Mouse (Mus musculus) C2C12 (cell line): Measurements from ENCODE around the gene Elfn2. TPM values are rescaled to one million over a fixed set of nuclear protein-coding genes. Genes with fewer than 3 reads are reported as not detected.

Experiments
- H3K27me3 ChIP-seq: one replicate; pipeline ENCODE4 v1.6.1; 2011; ENCODE audit not compliant: control insufficient read depth, insufficient read depth, insufficient read length
- H3K36me3 ChIP-seq: one replicate; pipeline ENCODE4 v1.6.1; 2011; ENCODE audit not compliant: control insufficient read depth, insufficient read depth
- H3K4me3 ChIP-seq: one replicate; pipeline ENCODE4 v1.5.1; 2011; ENCODE audit warnings: mild to moderate bottlenecking, control low read depth; ENCODE audit not compliant: poor library complexity, insufficient read depth, severe bottlenecking
- H3K79me2 ChIP-seq: one replicate; pipeline ENCODE4 v1.6.1; 2011; ENCODE audit not compliant: control insufficient read depth, insufficient read depth
- H3K79me3 ChIP-seq: one replicate; pipeline ENCODE4 v1.6.1; 2011; ENCODE audit warnings: low read depth, control low read depth
- H3ac ChIP-seq: one replicate; pipeline ENCODE3; 2011; ENCODE audit warnings: low read depth; ENCODE audit not compliant: control insufficient read depth, insufficient read length
- CTCF ChIP-seq: IDR thresholded peaks from one replicate; pipeline ENCODE4 v1.5.1; 2011; ENCODE audit not compliant: control insufficient read depth, insufficient read depth, insufficient read length
- FOSL1 ChIP-seq: IDR thresholded peaks from one replicate; pipeline ENCODE4 v1.8.0; 2011; ENCODE audit warnings: mild to moderate bottlenecking, low read length; ENCODE audit not compliant: poor library complexity, insufficient read depth, severe bottlenecking
- MAX ChIP-seq: IDR thresholded peaks from one replicate; pipeline ENCODE4 v1.6.1; 2011; ENCODE audit warnings: mild to moderate bottlenecking, control low read depth
- MYOD1 ChIP-seq: IDR thresholded peaks from one replicate; pipeline ENCODE4 v1.6.1; 2011; ENCODE audit warnings: low read depth; ENCODE audit not compliant: control insufficient read depth, insufficient read length
- MYOG ChIP-seq: IDR thresholded peaks from one replicate; pipeline ENCODE4 v1.6.1; 2011; ENCODE audit not compliant: control insufficient read depth, insufficient read length; ENCODE audit errors: extremely low read depth
- USF1 ChIP-seq: IDR thresholded peaks from one replicate; pipeline ENCODE4 v1.6.1; 2011; ENCODE audit warnings: low read depth, mild to moderate bottlenecking, control low read depth, moderate library complexity
- polyA plus RNA-seq: library from polyadenylated mRNA; unstranded; fragments of >200 nt; fragmentation: generic; extraction: Trizol; gene quantifications from one replicate; pipeline ENCODE4 v1.2.1, GENCODE M21; 2012; ENCODE audit warnings: missing spikeins

The Elfn2 gene
- polyA plus RNA-seq, 1 experiment, result not detected

GRCm38 (mm10) chr15:78624431-78624950 lies 94.1 kb downstream of the Elfn2 start:
- no peaks in the 10 kb centered on the region for H3K79me2 ChIP-seq
- H3K36me3 ChIP-seq, result no peaks in the 10 kb centered on the region
- TF ChIP-seq USF1, result no peak
- TF ChIP-seq MAX, result peak; percentile 93
- no peak for TF ChIP-seq MYOD1
- peak; percentile 98 for TF ChIP-seq FOSL1

GRCm38 (mm10) chr15:78623426-78623825 lies 95.1 kb downstream of the Elfn2 start:
- H3K79me2 ChIP-seq, result no peaks in the 10 kb centered on the region
- no peak overlapping the region for H3ac ChIP-seq
- TF ChIP-seq FOSL1, result no peak
- no peak for TF ChIP-seq MYOG
- no peak for TF ChIP-seq MAX
- TF ChIP-seq CTCF, result peak; percentile 95
- no peaks in the 10 kb centered on the region for H3K36me3 ChIP-seq
- no peak overlapping the region for H3K4me3 ChIP-seq
- peaks cover 42% of the 10 kb centered on the region for H3K27me3 ChIP-seq
- no peaks in the 10 kb centered on the region for H3K79me3 ChIP-seq

More at GRCm38 (mm10) chr15:78624431-78624950, 94.1 kb downstream of the Elfn2 start:
- Histone ChIP-seq H3K4me3 (no peak overlapping the region), H3K79me3 (no peaks in the 10 kb centered on the region), H3K27me3 (peaks cover 34% of the 10 kb centered on the region), H3ac (peak overlapping the region; percentile 0)

Other genes with a start within 250 kb of the Elfn2 start
- 0.01 TPM for gene Il2rb, start 223.5 kb downstream of the Elfn2 start, polyA plus RNA-seq
- 17.5 TPM for gene C1qtnf6, start 187.4 kb downstream of the Elfn2 start, polyA plus RNA-seq
- gene Sstr3, start 174.1 kb downstream of the Elfn2 start, polyA plus RNA-seq, result not detected
- not detected for gene Rac2, start 146.0 kb downstream of the Elfn2 start, polyA plus RNA-seq
- gene Cyth4, start 121.7 kb downstream of the Elfn2 start, polyA plus RNA-seq, result 0.21 TPM
- gene Mfng, start 54.7 kb upstream of the Elfn2 start, polyA plus RNA-seq, result not detected
- 0.73 TPM for gene Card10, start 84.3 kb upstream of the Elfn2 start, polyA plus RNA-seq
- 55.2 TPM for gene Cdc42ep1, start 123.9 kb upstream of the Elfn2 start, polyA plus RNA-seq
- gene Lgals2, start 136.8 kb upstream of the Elfn2 start, polyA plus RNA-seq, result 1.3 TPM
- gene Gga1, start 158.4 kb upstream of the Elfn2 start, polyA plus RNA-seq, result 71.2 TPM
- gene Gm49510, start 180.9 kb upstream of the Elfn2 start, polyA plus RNA-seq, result 0.07 TPM
- 23.4 TPM for gene Sh3bp1, start 181.0 kb upstream of the Elfn2 start, polyA plus RNA-seq
- gene Pdxp, start 195.1 kb upstream of the Elfn2 start, polyA plus RNA-seq, result 25.1 TPM
- 18,755 TPM for gene Lgals1, start 208.0 kb upstream of the Elfn2 start, polyA plus RNA-seq
- 108 TPM for gene Nol12, start 216.2 kb upstream of the Elfn2 start, polyA plus RNA-seq
- gene Triobp, start 229.0 kb upstream of the Elfn2 start, polyA plus RNA-seq, result 35.7 TPM